Mouse (Mus musculus) spleen, postnatal 4 days (tissue): ENCODE measurements around the gene Irak2.
"Not testable (repeated sequence)": the region's sequence is repeated elsewhere in the genome, so short reads cannot be mapped to it uniquely, and the experiment has no call there.

ENCODE experiments used
- DNase-seq, 2 experiments: peaks; one replicate each; pipeline ENCODE4 v3.0.0; 2022; ENCODE audit warnings: low spot score in 2 of 2

Irak2 gene

DNA sequence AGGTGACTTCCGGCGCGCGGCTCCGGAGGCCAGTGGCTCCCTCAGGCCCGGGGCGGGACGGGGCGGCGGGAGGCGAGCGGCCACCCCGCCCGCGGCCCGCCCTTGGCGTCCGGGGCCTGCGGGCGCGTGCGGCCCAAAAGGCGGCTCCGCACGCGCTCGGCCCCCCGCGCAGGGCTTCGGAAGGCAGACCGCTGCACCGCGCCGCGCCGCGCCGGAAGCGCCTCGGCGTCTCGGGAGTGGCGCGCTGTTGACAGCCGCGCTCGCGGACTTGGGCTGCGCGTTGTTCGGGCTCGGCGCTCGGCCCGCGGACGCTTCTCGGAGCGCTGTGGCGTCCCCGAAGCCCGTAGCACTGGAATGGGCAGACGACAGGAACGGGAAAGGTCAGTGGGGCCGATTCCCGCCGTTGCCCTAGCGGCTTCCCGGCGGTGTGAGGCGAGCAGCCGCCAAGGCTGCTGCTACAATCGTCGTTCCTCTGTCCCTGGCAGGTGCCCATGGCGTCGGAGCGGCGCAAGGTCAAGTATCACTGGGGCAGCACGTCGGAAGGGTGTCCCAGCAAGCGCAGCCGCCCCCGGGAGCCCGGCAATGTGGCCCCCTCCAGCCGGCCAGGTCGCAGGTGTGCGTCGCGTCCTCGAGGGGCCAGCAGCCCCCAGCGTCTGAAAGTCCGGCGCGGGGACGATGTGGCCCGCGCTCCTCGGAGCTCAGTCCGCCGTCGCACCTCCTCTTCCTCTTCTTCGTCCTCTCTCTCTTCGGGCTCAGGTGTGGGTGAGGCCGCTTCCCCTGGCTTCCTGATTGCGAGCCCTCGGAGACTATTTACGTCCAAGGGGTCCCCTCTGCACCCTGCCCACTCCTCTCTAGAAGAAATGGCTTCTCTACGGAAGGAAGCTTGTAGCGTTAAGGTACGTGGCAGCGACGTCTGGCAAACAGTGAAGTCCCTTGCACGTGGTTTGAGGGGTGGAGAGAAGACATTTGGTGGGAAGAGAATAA lies 59.2 kb downstream of the Irak2 start:
- DNase-seq, result peak in 1 of 2 experiments; percentile 81

DNA sequence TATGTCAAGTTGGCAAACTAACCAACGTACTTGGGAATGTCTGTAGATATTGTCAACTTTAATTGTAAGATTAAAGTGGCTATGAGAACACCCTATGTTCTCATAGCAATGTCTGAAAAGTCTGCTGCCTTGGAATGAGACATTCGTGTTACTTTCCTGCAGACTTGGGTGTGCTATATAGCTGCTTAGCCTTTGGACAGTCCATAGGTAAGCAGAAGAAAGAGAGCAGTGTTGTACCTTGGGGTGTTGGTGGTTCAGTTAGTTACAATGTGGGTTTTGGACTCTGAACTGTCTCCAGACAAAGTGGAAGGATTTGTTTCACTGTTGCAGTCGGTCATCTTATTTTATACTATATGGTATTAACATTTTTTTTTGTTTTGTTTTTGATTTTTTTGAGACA lies 74.5 kb downstream of the Irak2 start:
- DNase-seq, result no peak

DNA sequence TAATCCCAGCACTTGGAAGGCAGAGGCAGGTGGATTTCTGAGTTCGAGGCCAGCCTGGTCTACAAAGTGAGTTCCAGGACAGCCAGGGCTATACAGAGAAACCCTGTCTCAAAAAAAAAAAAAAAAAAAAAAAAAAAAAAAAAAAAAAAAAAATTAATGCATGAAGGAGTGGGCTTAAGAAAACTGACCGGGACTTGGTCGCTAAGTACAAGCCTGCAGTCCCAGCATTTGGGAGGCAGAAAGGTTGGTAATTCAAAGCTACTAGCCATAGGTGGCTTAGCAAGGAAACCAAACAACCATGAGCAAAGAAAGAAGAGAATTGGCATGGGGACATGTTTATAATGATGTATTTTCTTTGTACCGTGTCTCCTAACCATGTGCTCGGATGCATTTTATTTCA lies 75.1 kb downstream of the Irak2 start:
- DNase-seq, result not testable (repeated sequence)

DNA sequence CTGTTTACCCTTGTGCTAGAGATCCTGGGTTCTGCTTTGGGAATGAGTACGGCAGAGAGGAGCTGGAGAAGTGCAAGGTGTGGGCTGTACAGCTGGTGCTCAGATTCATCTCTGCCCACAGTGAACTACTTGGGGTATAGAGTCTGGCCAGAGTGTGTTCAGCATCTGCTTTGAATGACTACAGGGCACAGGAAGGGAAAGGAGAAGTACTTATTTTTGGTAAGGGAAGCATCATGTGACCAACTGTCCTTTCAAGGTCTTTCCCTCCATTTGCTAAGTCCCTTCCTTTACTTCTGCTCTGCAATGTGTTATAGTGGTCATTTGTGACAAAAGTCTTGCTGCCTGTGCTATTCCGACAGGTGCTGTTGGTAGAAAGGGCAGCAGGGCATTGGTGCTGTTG lies 76.0 kb downstream of the Irak2 start:
- DNase-seq, result no peak

DNA sequence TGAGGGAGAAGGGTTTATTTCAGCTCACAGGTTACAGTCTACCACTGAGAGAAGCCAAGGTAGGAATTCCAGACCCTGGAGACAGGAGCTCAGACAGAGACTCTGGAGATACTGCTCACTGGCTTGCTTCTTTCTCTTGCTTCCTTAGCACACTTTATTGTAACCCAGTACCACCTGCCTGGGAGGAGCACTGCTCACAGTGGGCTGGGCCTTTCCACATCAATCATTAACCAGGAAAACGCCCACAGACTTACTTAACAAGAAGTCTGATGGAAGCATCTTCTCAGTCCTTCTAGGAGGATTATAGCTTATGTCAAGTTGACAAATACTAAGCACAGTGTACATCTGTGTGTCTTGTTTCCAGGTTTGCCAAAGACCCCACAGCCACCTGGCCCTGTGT lies 76.5 kb downstream of the Irak2 start:
- no peak for DNase-seq

DNA sequence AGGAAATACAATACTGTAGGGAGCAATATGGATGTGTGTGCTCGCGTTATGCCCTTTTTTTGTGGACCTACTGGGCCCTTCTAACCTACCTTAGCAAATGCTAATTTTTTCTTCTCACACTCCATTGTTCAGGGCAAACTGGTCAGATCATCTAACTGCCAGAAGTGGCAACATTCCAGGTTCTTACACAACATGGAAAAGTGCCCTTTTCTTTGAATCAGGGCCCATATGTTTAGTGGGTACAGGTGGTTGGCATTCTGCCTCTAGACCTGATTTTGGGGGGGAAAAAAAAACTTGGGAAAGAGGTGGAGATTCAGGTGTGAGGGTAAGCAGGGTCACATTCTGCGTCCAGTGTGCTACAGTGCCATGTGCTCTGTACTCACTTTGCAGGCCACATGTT lies 79.3 kb downstream of the Irak2 start:
- no peak for DNase-seq

DNA sequence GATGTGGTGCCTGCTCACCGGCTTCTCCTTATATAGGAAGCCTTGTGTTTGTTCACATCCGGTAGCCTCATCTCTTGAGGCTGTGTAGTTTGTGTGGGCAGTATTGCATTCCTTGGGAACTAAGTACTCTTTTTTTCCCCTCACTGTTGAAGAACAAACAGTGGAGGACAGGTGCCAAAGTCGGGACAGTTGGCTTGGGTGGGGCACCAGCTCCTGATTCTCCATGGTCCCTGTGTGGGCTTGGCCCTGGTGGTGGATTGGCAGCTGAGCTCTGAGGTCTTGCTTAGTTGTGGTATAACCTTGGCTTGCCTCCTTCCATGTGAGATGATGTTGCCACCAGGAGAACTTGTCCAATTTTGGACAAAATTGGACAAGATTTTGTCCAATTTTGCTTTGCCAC lies 81.6 kb downstream of the Irak2 start, which contains the start of gene Ghrl:
Ghrl (minus strand) TSS at position 3 of the 400 bp plus-strand sequence.
- DNase-seq, result no peak

DNA sequence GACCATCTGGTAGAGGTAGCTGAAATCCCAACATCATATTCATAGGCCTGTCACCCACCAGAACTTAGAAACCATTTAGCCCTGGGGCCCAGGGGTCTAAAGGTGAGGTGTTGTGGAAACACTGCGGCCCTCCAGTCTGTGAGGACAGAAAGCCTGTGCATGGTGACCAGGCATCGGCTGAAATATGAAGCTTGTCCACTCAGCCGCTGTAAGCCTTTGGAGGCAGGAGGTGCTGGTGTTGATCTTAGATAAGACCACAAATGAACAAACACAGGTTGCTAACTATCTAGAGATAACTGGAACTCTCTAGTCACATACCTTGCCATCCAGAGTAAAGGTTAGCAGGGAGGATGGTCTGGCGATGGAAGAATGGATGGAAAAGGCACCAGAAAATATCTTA lies 82.8 kb downstream of the Irak2 start:
- no peak for DNase-seq

DNA sequence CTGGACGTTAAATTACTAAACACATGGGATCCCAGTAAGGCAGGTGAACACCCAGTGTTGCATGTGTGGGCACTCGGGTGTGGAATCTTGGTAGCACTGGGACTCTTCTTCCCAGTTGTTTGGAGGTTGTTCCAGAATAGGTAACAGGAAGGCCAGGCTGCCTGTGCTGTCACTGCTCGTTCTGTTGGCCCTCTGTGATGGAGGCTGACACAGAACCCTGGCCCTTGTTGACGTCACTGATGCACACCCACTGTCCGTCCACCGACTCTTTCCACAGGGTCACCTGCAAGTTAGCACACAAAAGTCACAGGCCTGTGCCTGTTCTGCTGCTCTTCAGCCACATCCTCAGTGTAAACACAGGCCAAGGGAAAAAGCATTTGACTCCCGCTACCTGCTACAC lies 89.9 kb downstream of the Irak2 start:
- DNase-seq, result no peak

DNA sequence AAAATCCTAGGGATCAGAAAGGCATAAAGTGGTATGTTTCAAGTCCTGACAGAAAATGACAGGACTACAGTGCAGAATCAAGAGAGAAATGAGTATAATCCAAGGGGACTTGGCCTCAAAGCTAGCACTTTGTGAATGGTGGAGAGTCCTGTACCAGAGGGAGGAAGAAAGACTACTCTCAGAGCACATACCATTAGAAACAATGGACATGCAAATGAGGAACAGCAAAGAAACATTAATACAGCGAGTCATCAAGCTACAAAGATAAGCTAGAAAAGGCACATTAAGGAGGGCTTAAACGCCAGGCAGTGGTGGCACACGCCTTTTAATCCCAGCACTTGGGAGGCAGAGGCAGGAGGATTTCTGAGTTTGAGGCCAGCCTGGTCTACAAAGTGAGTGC lies 93.0 kb downstream of the Irak2 start:
- no peak for DNase-seq

DNA sequence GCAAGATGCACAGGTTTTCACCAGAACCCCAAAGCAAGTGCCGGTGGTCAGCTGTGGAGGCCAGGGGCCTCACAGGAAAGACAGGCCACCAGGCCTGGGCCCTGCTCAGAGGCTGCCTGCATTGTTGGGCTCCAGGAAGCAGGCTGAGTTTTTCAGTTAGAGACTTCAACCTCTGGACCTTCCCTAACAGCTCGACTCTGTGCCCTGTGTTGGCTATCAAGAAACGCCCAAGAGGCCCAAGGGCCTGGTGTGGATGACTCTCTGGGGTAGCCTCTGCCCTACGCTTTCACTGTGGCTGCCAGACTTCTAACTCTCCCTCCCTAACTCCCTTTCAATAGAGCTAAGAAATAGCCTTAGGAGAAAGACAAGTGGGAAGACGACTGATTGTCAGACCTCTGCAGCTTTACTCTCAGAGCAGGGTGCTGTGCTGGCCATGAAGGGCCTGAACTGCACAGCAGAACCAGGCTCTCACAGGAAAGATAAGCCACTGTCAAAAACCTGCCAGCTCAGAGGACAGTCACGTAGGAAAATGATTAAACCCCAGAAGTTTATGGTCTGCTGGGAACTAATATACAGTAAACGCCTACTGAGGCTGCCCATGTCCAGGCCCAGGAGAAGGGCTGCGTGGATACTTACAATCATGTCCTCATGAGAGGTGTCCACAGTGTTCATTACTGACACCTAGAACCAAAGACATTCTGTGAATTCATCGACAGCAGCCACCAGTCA lies 99.2 kb downstream of the Irak2 start:
- DNase-seq, result no peak

DNA sequence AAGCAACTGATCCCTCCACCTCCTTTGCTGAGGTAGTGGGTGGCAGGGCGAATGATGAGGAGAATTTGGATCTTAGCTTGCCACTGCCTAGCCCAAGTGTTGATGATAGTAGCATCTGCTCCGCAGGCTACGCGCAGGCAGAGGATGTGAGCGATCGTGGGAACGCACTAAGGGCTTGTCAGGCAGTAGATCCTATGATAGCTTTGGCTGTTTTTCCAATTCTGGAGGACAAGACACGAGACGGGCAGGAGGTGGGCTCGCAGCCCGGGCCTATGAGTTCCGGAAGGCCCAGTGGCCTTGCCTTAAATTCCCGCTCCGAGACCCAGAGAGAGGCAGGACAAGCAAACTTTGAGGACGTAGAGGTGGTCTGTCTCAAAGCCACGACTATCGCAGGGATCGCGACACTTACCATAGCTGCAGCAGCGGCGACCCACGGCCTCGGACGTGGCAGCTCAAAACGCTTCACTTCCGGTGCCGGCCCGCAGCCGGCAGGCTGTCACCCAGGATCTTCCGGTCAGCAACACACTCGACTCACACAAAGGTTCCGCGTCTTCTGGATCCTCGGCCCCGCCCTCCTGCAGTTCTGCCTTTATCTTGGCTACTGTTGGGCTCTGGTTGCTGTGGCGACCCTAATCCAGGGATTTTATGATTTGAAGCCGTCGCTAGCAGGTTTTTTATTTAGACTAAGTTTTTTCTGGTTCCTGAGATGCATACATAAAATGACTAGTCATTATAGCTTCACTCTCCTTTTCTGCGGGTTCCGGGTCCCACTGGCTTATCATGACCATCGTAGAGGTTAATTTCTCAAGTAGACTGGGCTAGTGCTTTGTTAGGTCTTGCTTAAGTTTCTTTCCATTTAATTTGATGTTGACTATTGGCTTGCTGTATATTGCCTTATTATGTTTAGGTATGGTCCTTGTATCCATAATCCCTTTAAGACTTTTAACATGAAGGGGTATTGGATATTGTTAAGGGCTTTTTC lies 102.3 kb downstream of the Irak2 start, which contains the start of gene Sec13:
Sec13 (minus strand) TSS at position 508 of the 982 bp plus-strand sequence.
- peak; percentile 86 to 94 for DNase-seq

DNA sequence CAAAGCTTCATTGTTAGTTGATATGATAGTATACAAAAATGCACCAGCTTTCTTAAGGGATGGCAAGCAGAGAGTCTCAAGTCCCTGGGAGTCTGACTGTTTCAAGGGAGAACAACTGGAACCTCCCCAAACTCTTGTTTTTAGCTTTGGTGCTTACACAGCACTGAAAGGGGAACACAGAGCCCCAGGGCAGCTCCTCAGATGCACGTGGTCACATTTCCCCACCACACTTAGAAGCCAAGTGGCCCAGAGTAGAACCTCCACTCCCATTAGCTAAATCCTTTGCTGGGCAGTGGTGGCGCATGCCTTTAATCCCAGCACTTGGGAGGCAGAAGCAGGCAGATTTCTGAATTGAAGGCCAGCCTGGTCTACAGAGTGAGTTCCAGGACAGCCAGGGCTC lies 103.2 kb downstream of the Irak2 start:
- no peak for DNase-seq

DNA sequence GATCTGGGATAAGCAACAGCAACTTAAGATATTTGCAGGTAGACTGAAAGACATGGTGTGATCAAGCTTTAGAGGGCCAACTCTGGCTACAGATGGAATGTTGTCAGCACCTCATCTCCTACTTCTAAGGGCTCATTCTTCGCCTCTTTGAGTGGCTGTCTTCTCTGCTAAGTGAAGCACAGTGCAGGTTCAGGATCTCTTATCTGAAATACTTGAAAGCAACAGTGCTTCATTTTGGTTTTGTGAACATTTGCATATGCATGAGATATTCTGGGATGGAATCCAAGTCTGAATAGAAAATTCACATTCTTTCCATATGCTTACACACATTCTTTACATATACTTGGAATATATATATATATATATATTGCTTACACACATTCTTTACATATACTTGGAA lies 104.1 kb downstream of the Irak2 start:
- no peak for DNase-seq

DNA sequence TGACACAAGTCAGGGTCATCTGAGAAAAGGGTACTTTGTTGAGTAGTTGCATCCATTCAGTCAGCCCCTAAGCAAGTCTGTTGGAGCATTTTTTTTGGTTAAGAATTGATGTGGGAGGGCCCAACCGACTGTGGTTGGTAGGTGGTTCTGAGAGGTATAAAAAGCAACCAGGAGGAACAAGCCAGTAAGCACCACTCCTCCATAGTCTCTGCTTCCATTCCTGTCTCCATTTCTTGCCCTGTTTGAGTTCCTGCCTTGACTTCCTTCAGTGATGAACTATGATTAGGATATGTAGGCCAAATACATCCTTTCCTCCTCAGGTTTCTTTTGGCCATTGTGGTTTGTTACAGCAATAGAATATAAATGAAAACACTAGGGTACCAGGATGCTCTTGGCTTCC lies 104.8 kb downstream of the Irak2 start:
- no peak for DNase-seq
